Mouse (Mus musculus): ENCODE measurements around the gene Phpt1. TPM values are rescaled to one million over a fixed set of nuclear protein-coding genes. Genes with fewer than 3 reads are reported as not detected.

Phpt1 gene
- total RNA-seq, 2 experiments from 2014 or later: 5.9 to 62.5 TPM

DNA sequence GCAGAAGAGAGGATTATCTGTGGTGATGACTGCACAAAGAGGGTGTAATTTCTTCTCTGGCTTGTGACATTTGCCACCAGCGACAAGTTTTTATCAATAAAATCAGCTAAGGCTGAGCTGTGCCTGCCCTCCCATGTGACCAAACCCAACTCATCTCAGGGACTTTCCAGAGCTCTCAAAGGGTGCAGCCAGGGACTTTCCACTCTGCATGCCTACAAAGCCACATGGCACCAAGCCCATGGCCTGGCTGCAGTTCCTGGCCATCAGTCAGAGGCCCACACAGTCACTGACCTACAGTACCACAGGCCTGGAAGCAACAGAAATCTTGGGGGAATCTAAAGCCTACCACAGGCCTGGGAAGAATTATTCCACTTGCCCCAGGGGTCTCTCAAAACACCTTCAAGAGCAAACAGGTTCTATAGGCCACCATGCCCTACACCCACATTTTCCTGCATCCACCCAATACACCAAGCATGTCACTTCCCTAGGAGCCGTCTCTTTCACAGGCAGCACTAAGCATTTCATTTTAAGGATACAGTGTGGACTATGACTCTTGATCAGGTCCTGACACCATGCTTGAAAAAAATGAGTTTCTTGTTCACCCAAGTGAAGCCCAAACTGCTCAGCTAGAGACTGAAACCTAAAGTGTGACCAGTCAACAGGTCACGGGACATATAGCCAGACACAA is 40.7 kb downstream of the Phpt1 start:
- ATAC-seq (replicated peaks; ENCODE audit: poor library complexity, severe bottlenecking): no peak

DNA sequence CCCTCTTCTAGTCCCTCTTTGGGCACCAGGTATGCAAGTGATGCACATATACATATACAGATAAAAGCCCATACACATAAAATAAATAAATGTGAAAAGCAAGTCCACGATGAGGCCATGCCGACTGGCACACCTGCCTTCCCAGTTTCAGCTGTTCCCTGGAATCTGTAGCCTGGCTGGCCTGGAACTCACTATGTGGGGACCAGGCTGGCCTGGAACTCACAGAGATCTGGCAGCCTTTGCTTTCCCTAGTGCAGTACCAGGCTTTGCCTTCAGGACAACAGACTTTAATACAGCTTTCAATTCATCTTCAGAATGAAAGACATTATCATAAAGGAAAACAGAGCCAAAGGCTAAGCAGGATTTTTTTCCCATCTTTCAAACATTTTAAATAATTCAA is 41.3 kb downstream of the Phpt1 start:
- no peak for ATAC-seq (replicated peaks; ENCODE audit: poor library complexity, severe bottlenecking)

DNA sequence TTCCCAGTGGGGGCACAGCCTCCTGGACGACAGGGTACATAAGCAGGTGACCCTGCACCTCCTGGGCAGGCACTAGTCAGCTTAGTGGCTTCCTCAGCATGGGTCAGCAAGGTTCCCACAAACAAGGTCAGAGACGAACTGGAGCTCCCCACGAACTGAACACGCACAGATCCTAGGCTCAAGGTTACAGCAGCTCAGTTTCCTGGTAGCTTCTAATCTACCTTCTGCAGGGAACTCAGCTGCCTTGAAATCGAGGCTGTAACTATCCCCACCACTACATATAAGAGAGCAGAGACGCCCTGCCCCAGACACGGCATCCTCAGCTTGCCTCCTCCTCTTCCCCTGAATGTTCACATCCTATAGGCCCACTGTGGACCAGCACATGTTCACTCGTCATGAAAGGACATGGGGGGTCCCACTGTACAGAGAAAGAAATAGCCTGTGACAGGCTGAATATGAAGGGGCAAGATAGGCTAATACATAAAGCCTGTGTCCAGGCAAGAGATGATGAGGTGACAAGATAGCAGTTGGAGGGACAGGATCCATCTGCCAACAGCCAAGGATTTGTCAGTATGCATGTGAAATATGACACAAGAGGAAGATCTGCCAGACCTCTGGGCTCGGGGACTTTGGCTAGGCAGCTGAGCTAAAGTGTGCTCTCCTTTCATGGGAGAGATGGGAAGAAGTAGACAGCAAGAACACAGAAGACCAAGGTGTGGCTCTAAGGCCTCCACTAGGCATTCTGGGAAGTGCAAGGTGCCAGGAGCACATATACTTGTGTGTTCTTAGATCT is 48.3 kb downstream of the Phpt1 start:
- no peak for ATAC-seq (replicated peaks; ENCODE audit: poor library complexity, severe bottlenecking)

Other genes with a start within 250 kb of the Phpt1 start
Only the 30 nearest of the 34 such genes appear.
- gene Uap1l1, start 209.5 kb downstream of the Phpt1 start, total RNA-seq (2014; fragmentation: Nextera tagmentation): 55.6 and 58.1 TPM in 2 replicates
- 13.8 and 18.4 TPM in 2 replicates for gene Uap1l1, start 209.5 kb downstream of the Phpt1 start, total RNA-seq (2017)
- gene Sapcd2, start 202.9 kb downstream of the Phpt1 start, total RNA-seq (2014; fragmentation: Nextera tagmentation): 4.5 and 17.1 TPM in 2 replicates
- gene Sapcd2, start 202.9 kb downstream of the Phpt1 start, total RNA-seq (2017): 7.8 and 17.3 TPM in 2 replicates
- gene Entpd2, start 179.3 kb downstream of the Phpt1 start, total RNA-seq (2014; fragmentation: Nextera tagmentation): not detected in 2 replicates
- not detected in 2 replicates for gene Entpd2, start 179.3 kb downstream of the Phpt1 start, total RNA-seq (2017)
- not detected in 2 replicates for gene Npdc1, start 175.9 kb downstream of the Phpt1 start, total RNA-seq (2014; fragmentation: Nextera tagmentation)
- gene Npdc1, start 175.9 kb downstream of the Phpt1 start, total RNA-seq (2017): not detected in 2 replicates
- gene Fut7, start 152.0 kb downstream of the Phpt1 start, total RNA-seq (2014; fragmentation: Nextera tagmentation): 34.5 and 38.8 TPM in 2 replicates
- 24.8 and 27.3 TPM in 2 replicates for gene Fut7, start 152.0 kb downstream of the Phpt1 start, total RNA-seq (2017)
- 54.8 and 56.4 TPM in 2 replicates for gene Abca2, start 146.5 kb downstream of the Phpt1 start, total RNA-seq (2014; fragmentation: Nextera tagmentation)
- gene Abca2, start 146.5 kb downstream of the Phpt1 start, total RNA-seq (2017): 21.0 and 23.1 TPM in 2 replicates
- gene Clic3, start 118.4 kb downstream of the Phpt1 start, total RNA-seq (2014; fragmentation: Nextera tagmentation): not detected in 2 replicates
- 1.4 TPM in 1 of 2 replicates, not detected in the other for gene Clic3, start 118.4 kb downstream of the Phpt1 start, total RNA-seq (2017)
- 29.1 and 39.4 TPM in 2 replicates for gene Paxx, start 114.1 kb downstream of the Phpt1 start, total RNA-seq (2014; fragmentation: Nextera tagmentation)
- 20.2 and 32.5 TPM in 2 replicates for gene Paxx, start 114.1 kb downstream of the Phpt1 start, total RNA-seq (2017)
- gene Ptgds, start 105.2 kb downstream of the Phpt1 start, total RNA-seq (2014; fragmentation: Nextera tagmentation): 3.5 and 4.2 TPM in 2 replicates
- 0.93 TPM in 1 of 2 replicates, not detected in the other for gene Ptgds, start 105.2 kb downstream of the Phpt1 start, total RNA-seq (2017)
- not detected in 2 replicates for gene Lcn12, start 81.3 kb downstream of the Phpt1 start, total RNA-seq (2014; fragmentation: Nextera tagmentation)
- gene Lcn12, start 81.3 kb downstream of the Phpt1 start, total RNA-seq (2017): not detected in 2 replicates
- gene Fbxw5, start 74.5 kb downstream of the Phpt1 start, total RNA-seq (2014; fragmentation: Nextera tagmentation): 30.4 and 55.0 TPM in 2 replicates
- 23.9 and 31.4 TPM in 2 replicates for gene Fbxw5, start 74.5 kb downstream of the Phpt1 start, total RNA-seq (2017)
- 6.0 TPM in 1 of 2 replicates, not detected in the other for gene C8g, start 73.5 kb downstream of the Phpt1 start, total RNA-seq (2014; fragmentation: Nextera tagmentation)
- gene C8g, start 73.5 kb downstream of the Phpt1 start, total RNA-seq (2017): 1.5 and 1.6 TPM in 2 replicates
- gene Traf2, start 28.3 kb downstream of the Phpt1 start, total RNA-seq (2014; fragmentation: Nextera tagmentation): 17.3 and 18.2 TPM in 2 replicates
- 13.9 and 15.9 TPM in 2 replicates for gene Traf2, start 28.3 kb downstream of the Phpt1 start, total RNA-seq (2017)
- 134 and 171 TPM in 2 replicates for gene Edf1, start 17.4 kb downstream of the Phpt1 start, total RNA-seq (2014; fragmentation: Nextera tagmentation)
- 96.1 and 107 TPM in 2 replicates for gene Edf1, start 17.4 kb downstream of the Phpt1 start, total RNA-seq (2017)
- gene Mamdc4, start 379 bp downstream of the Phpt1 start, total RNA-seq (2014; fragmentation: Nextera tagmentation): 1.5 and 3.4 TPM in 2 replicates
- 1.2 and 66.7 TPM in 2 replicates for gene Mamdc4, start 379 bp downstream of the Phpt1 start, total RNA-seq (2017)
- gene Ajm1, start 6.5 kb upstream of the Phpt1 start, total RNA-seq (2014; fragmentation: Nextera tagmentation): not detected in 2 replicates
- gene Ajm1, start 6.5 kb upstream of the Phpt1 start, total RNA-seq (2017): 0.39 TPM in 1 of 2 replicates, not detected in the other
- 63.1 and 75.4 TPM in 2 replicates for gene Rabl6, start 33.3 kb upstream of the Phpt1 start, total RNA-seq (2014; fragmentation: Nextera tagmentation)
- gene Rabl6, start 33.3 kb upstream of the Phpt1 start, total RNA-seq (2017): 61.3 and 71.0 TPM in 2 replicates
- gene Ccdc183, start 42.5 kb upstream of the Phpt1 start, total RNA-seq (2014; fragmentation: Nextera tagmentation): not detected in 2 replicates
- not detected in 2 replicates for gene Ccdc183, start 42.5 kb upstream of the Phpt1 start, total RNA-seq (2017)
- gene Tmem141, start 46.8 kb upstream of the Phpt1 start, total RNA-seq (2014; fragmentation: Nextera tagmentation): 11.4 and 27.3 TPM in 2 replicates
- 25.0 and 31.5 TPM in 2 replicates for gene Tmem141, start 46.8 kb upstream of the Phpt1 start, total RNA-seq (2017)
- not detected in 2 replicates for gene Fcna, start 52.8 kb upstream of the Phpt1 start, total RNA-seq (2014; fragmentation: Nextera tagmentation)
- gene Fcna, start 52.8 kb upstream of the Phpt1 start, total RNA-seq (2017): 2.0 TPM in 1 of 2 replicates, not detected in the other
- not detected in 2 replicates for gene Lcn8, start 77.9 kb upstream of the Phpt1 start, total RNA-seq (2014; fragmentation: Nextera tagmentation)
- not detected in 2 replicates for gene Lcn8, start 77.9 kb upstream of the Phpt1 start, total RNA-seq (2017)
- gene Lcn5, start 82.7 kb upstream of the Phpt1 start, total RNA-seq (2014; fragmentation: Nextera tagmentation): not detected in 2 replicates
- gene Lcn5, start 82.7 kb upstream of the Phpt1 start, total RNA-seq (2017): not detected in 2 replicates
- not detected in 2 replicates for gene Lcn6, start 101.6 kb upstream of the Phpt1 start, total RNA-seq (2014; fragmentation: Nextera tagmentation)
- gene Lcn6, start 101.6 kb upstream of the Phpt1 start, total RNA-seq (2017): not detected in 2 replicates
- not detected in 2 replicates for gene Lcn10, start 107.5 kb upstream of the Phpt1 start, total RNA-seq (2014; fragmentation: Nextera tagmentation)
- gene Lcn10, start 107.5 kb upstream of the Phpt1 start, total RNA-seq (2017): not detected in 2 replicates
- gene Obp2a, start 124.8 kb upstream of the Phpt1 start, total RNA-seq (2014; fragmentation: Nextera tagmentation): not detected in 2 replicates
- gene Obp2a, start 124.8 kb upstream of the Phpt1 start, total RNA-seq (2017): not detected in 2 replicates
- gene Bmyc, start 131.5 kb upstream of the Phpt1 start, total RNA-seq (2014; fragmentation: Nextera tagmentation): 12.2 and 20.9 TPM in 2 replicates
- gene Bmyc, start 131.5 kb upstream of the Phpt1 start, total RNA-seq (2017): 4.9 and 9.2 TPM in 2 replicates
- gene Obp2b, start 161.8 kb upstream of the Phpt1 start, total RNA-seq (2014; fragmentation: Nextera tagmentation): not detected in 2 replicates
- not detected in 2 replicates for gene Obp2b, start 161.8 kb upstream of the Phpt1 start, total RNA-seq (2017)
- not detected in 2 replicates for gene Lcn3, start 190.3 kb upstream of the Phpt1 start, total RNA-seq (2014; fragmentation: Nextera tagmentation)
- gene Lcn3, start 190.3 kb upstream of the Phpt1 start, total RNA-seq (2017): not detected in 2 replicates
- not detected in 2 replicates for gene Lcn11, start 201.8 kb upstream of the Phpt1 start, total RNA-seq (2014; fragmentation: Nextera tagmentation)
- gene Lcn11, start 201.8 kb upstream of the Phpt1 start, total RNA-seq (2017): not detected in 2 replicates
- gene Gm13539, start 207.0 kb upstream of the Phpt1 start, total RNA-seq (2014; fragmentation: Nextera tagmentation): not detected in 2 replicates
- not detected in 2 replicates for gene Gm13539, start 207.0 kb upstream of the Phpt1 start, total RNA-seq (2017)